Mouse (Mus musculus) G1E-ER4 (cell line): Measurements from ENCODE around the gene Kif15. TPM values are rescaled to one million over a fixed set of nuclear protein-coding genes. Genes with fewer than 3 reads are reported as not detected.

Source experiments
- GATA1 ChIP-seq: IDR thresholded peaks from one replicate; pipeline ENCODE4 v1.8.0; 2012; ENCODE audit warnings: low read length, inconsistent platforms
- polyA plus RNA-seq: library from polyadenylated mRNA; stranded (reverse); fragments of >175 nt; gene quantifications from 2 replicates; pipeline ENCODE4 v1.2.3, GENCODE M21; 2012

Kif15 gene
- 35.6 and 35.8 TPM in 2 replicates for polyA plus RNA-seq

DNA sequence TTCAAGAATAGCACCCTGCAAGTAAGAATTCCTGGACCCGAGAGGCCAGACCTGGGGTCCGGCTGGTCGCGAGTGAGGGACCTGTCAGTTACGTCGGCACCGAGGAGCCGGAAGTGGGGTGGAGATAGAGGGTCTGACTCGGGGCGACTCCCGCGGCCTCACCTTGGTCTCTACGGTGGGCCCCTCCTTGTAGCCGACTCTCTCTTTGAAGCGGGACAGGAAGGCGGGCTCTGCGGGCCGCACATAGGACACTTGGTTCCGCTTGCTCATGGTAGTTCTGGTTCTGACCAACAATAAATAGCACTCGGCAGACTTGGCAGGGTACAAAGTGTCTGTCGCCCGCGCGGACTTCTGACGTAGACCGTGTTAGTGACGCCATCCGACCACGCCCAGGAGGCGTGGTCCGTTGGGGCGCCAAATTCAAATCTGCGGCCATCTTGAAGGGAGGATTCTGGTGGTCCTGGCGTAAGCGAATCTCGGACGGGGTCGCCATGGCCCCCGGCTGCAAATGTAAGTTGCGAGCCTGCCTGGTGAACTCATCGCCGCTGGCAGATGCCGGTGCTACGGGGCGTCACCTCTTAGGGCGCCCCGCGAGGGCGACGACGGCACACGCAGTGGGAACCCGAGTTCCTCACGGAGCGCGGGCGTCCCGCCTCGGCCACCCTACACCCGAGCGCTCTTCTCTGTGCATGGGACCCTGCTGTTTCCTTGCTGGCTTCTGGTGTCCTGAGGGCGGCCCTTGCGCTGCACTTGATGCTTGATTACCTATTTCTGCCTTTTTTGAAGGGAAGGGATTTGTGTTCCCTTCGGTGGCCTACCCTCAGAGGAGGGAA lies at the start of gene Kif15, which contains the start of gene 1110059G10Rik:
Gene Kif15 (plus strand): TSS at position 404 of the 833 bp plus-strand sequence.
Gene 1110059G10Rik (minus strand): TSS at position 358 of the 833 bp plus-strand sequence.
- TF ChIP-seq GATA1: no peak

DNA sequence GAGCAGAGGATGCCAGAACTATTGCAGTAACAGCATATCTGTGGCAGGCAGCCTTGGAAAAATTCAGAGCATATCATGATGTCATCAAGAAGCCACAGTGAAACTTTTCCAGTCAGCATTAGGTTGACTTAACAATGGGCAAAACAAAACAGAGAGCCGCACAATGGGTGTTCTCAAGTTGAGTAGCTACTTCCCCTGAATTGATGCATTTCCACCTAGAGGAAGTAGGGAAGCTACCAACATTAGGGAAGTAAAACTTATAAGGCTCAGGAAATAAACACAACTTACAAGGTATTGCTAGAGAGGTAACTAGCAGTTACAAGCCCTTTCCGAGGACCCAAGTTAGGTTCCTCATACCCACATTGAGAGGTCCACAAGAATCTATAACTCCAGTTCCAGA lies 49.8 kb upstream of the Kif15 start:
- no peak for TF ChIP-seq GATA1

DNA sequence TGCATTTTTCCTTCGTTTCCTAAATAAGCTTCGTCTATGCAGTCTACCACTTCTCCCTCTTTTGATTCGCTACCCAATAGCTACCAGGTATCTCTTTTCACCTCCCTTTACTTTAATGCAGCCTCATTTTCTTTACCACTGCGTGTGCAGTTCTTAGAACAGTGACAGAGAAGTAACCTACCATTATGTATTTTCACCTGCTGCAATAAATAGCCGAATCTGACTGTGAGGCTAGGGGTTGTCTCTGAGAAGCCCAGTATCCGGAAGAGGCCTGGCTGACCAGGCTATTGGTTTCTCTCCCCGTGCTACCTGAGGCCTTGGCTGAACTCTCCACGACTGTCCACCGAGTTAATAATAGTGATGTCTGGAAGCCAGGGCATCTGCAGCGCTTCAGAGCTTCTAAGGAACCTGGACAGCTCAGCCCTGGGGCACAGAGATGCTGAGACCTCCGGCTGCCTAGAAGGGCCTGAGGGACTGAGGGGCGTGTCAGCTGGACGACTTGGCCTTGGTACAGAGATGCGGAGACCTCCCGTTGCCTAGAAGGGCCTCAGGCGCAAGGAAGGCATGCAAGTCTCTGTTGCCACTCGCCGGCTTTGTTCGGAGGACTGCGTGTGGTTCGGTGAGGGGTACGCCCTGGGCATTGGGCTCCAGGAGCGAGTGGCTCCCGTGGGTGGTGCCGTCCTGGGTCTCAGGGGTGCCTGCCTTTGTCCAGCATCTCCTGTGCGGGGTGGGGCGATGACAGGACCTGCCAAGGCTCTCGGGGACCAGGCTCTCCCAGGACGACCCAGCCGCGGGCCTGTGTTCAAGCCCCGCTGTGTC lies 47.9 kb upstream of the Kif15 start:
- TF ChIP-seq GATA1: no peak

DNA sequence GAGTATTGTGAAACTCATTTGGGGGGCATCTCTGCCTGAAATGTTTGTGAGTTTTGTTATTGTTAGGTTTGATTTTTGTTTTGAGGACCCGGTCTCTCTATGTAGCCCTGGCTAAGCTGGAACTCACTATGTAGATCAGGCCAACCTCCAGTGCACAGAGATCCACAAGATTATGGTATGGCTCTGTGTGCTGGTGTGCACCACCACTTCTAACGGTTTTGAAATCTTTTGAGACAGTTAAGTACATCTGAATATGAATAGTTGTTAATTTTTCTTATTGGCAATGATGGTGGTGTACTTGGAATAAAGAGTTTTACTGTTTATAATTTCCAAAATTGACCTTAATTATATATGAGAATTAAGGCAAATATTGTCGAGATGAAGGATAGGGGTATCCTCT lies 28.4 kb upstream of the Kif15 start:
- no peak for TF ChIP-seq GATA1

DNA sequence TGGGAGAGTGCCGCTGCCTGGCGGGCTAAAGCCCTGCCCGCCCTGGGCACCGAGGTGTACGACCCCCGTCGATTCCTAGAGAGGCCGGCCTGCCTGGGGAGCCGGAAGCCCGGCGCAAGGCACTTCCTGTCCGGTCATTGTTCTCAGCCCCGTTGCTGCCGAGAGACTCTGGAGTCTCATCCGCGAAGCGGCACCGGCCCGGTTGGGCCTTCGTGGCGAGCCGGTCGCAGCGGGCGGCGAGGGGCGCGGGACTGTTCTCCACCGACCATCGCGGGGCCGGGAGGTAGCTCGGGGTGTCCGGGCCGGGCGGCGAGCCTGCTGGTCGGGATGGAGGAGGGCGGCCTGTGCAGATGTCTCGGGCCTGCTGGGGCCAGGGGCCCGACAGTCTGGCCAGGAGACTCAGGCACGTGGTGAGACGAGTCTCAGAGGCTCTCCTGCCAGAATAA lies 27.9 kb upstream of the Kif15 start, which contains the start of gene Zfp105:
Gene Zfp105 (plus strand): TSS at position 137 of the 446 bp plus-strand sequence.
- TF ChIP-seq GATA1: no peak

DNA sequence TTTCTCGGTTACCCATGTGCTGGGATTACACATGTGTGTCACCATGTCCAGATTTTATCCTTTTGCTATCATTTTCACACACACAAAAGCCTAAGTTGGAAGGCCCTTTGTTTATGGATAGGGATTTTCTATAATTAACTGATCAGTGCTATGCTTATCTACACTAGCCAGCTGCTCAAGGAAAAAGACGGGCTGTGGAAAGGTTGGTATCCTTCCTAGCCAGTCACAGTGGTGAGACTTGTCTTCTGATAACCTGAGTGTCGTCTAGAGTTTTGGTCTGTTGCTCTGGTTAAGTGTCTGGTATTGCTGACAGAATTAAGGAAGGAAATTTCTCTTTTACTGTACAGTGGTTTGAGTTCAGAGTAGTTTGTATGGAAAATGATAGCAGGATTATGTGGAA lies 21.9 kb upstream of the Kif15 start:
- no peak for TF ChIP-seq GATA1

DNA sequence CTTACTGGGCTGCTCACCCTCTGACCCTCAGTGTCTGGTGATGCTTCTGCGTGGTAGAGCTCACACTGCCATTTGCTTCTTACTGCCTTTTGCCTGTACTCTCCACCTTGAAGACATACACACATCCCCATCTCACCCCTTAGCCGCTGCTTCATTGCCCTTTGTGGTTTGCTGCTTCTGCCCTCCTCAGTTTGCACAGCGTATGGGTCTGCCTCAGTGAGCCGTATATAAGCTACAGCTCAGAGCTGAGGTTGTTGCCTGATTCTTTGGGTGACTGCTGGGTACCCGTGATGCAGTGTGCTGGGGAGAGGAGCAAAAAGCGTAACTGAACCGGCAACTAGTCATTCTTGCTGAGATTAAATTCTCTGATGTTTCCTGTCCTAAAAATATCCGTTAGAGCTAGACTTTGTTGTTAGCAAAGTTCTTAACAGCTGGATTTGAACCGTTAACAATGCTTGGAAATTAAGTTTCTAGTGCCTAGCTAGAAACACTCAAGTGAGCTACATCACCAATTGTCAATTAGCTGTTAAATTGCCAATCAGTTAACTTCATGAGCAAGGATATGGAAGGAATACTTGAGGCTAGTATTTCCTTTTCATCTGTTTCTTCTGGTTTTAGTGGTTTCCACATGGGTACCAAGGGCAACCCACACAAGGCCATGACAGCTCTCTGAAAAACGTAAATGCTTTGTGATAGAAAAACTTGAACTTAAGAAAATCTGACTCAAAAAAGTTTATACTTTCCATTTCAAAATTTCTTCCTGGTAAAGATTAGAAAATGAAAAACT lies 47.8 kb downstream of the Kif15 start:
- TF ChIP-seq GATA1: no peak

DNA sequence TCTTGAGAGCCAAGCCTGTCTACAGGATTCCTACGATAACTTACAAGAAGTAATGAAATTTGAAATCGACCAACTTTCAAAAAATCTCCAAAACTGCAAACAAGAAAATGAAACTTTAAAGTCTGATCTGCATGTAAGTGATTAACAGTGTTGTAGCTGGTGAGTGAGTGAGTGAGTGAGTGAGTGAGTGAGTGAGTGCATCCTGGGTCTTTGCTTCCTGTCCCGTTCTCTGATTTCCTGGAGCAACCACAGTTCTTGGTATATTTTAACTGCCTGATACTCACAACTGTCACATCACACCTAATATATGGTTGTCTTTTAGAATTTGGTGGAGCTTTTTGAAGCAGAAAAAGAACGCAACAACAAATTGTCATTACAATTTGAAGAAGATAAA lies 48.3 kb downstream of the Kif15 start:
- no peak for TF ChIP-seq GATA1

DNA sequence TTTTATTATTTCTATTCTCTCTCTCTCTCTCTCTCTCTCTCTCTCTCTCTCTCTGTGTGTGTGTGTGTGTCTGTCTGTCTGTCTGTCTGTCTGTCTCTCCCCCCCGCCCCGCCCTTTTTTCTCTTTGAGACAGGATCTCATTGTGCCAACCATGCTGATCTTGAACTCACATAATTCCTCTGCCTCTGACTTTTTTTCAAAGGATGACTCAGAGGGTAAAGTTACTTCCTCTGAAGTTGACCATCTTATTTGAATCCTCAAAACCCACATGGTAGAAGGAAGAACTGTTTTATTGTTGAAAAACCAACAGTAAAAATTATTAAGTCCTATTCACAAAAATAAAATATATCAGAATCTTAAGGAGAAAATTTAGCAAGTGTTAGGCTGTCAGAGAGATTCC lies 53.9 kb downstream of the Kif15 start:
- no peak for TF ChIP-seq GATA1

DNA sequence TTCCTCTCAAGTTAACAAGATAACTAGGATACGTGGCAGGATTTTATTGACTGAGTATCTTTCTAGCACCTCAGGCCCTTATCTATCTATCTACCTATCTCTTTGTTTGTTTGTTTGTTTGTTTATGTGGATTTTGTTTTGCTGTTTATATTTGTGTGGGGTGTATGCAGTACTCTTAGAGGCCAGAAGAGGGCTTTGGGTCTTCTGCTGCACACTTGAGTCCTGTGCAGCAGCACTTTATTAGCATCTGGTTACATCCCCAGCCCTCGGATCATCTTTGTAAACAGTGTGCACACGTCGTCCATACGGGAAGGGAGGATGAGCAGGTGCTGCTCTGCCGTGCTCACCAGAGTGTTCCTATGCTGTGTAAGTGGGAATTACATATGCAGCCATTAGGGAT lies 55.2 kb downstream of the Kif15 start:
- no peak for TF ChIP-seq GATA1

DNA sequence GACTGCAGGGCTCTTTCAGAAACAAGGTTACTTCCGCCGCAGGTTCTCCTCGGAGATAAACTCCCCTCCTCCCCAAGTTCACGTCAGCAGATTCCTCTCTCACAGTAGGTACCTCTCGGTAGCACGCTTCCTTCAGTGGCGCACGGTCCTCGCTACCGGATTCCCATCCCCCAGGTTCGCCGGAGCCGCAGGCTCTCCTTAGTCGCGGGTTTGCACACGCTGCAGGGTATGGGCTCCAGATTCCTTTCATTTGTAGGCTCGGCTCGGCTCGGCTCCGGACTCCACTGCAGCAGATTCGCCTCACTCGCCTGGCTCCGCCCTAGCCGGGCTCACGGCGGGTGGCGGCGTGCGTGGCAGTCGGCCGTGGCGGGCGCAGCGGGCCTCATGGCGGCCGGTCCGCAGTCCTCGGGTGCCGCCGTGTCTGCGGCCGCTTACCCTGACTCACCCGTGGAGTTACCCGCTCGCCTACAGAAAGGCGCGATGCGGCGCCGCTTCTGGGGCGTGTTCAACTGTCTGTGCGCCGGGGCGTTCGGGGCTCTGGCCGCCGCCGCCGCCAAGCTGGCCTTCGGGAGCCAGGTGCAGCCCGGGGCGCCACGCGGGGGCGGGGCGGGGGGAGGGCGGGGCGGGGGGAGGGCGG lies 70.3 kb downstream of the Kif15 start, which contains the start of gene Tmem42:
Gene Tmem42 (plus strand): TSS at position 332 of the 637 bp plus-strand sequence.
- no peak for TF ChIP-seq GATA1

DNA sequence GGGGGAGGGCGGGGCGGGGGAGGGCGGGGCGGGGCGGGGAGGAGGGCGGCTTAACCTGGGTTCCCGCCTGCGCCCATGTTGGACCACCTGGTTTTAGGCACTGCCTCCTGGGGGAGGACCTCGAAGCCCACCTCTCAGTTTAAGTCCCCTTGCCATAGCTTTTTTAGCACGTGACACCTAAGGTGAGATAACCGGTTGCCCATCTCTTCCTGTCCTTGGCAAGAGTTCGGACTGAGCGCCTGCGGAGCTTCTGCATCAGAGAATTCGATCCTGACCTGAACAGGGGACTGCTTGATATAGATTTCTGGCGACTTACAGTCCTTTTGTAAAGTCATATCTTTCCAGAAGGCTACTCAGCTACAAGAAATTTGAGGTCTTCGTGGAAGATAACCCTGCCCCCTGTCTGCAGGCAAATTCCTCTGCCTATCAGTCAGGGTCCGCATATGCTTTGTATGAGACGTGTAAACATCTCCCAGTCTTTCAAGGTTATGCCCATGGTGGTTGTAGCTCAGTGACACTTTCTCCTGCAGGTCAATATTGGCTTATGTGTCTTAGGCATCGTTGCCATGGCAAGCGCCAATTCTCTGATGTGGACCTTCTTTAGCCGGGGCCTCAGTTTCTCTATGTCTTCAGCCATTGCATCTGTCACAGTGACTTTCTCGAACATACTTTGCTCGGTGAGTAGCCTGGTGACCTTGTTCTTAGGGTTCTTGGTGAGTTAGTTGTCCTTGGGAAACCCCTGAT lies 71.0 kb downstream of the Kif15 start:
- no peak for TF ChIP-seq GATA1

DNA sequence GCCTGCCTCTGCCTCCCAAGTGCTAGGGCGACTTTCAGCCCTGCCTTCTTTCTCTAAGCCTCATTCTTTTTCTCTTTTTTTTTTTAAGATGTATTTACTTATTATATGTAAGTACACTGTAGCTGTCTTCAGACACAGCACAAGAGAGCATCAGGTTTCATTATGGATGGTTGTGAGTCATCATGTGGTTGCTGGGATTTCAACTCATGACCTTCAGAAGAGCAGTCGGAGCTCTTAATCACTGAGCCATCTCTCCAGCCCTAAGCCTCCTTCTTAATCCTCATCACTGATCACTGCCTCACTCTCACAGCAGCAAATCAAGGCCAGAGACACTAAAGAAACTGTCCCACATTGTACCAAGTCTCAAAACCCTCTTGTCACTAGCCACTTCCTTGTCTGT lies 73.4 kb downstream of the Kif15 start:
- no peak for TF ChIP-seq GATA1
